Mouse (Mus musculus) neutrophil, adult 65 days (primary cell): Measurements from ENCODE around the gene Vmn1r220. TPM values are rescaled to one million over a fixed set of nuclear protein-coding genes. Genes with fewer than 3 reads are reported as not detected.

Experiments
- total RNA-seq: library from RNA; stranded (reverse); gene quantifications from 2 replicates; pipeline ENCODE4 v1.2.4, GENCODE M21; 2023

Gene Vmn1r220
- not detected in 2 replicates for total RNA-seq

DNA sequence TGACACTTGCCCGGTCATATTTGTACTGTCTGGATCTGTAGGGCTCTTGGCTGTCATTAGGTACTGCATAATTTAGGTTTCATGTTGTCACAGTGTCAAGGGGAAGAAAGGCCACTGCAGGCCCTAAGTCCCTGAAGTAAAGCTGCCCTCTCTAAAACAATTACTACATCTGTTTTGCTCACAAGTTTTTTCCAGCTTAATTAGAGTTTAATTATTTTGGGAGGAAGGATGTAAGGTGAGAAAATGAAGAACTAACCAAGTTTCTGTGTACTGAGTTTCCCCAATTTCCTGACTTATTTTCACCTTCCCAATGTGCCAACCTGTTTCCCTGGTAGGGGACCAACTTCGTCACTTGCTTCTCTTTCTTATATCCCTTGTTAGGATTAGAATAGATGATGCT lies at the start of gene Vmn1r220:
Gene Vmn1r220, minus strand, starts transcription at position 101 of the 400 bp plus-strand sequence.

DNA sequence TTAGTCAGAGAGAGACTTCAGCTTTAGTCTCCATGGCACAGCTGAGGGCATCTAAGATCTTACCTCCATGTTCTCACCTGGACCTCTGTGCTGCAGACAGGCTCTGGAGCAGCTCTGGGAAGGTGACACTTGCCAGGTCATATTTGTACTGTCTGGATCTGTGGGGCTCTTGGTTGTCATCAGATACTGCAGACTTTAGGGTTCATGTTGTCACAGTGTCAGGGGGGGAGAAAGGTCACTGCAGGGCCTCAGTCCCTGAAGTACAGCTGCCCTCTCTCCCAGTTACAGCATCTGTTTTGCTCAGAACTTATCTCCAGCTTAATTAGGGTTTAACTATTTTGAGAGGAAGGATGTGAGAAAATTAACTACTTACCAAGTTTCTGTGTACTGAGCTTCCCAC lies 48.1 kb upstream of the Vmn1r220 start, which contains the start of gene Vmn1r222:
Gene Vmn1r222, minus strand, starts transcription at position 101 of the 400 bp plus-strand sequence.

DNA sequence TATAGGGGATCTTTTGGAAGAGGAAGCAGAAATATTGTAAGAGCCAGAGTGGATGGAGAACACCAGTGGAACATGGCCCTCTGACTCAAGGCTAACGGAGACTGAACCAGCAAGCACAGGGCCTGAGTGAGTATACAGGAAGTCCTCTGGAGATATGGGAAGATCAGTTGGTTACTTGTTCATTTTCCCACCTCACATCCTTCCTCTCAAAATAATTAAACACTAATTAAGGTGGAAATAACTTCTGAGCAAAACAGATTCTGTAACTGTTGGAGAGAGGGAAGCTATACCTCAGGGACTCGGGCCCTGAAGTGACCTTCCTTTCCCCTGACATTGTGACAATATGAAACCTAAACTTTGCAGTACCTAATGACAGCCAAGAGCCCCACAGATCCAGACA lies 26.1 kb upstream of the Vmn1r220 start, which contains the start of gene Vmn1r221:
Gene Vmn1r221, plus strand, starts transcription at position 301 of the 400 bp plus-strand sequence.

DNA sequence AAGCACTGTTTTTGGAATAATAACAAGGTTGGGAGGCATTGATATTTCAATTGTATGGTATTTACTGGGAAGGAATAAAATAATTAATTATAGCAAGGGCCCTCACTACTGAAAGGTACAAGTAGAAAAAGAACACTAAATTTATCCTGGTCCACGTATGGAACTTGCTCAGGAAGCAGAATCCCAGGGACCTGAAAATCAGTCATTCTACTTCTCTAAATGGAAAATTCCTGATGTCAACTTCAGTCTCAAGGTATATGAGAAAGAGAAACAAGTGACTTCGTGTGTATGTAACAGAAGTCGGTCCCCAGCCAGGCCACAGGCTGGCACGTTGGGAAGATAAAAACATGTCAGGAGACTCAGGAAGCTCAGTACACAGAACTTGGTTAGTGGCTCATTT lies 28.8 kb downstream of the Vmn1r220 start, which contains the start of gene Vmn1r219:
Gene Vmn1r219, plus strand, starts transcription at position 301 of the 400 bp plus-strand sequence.

DNA sequence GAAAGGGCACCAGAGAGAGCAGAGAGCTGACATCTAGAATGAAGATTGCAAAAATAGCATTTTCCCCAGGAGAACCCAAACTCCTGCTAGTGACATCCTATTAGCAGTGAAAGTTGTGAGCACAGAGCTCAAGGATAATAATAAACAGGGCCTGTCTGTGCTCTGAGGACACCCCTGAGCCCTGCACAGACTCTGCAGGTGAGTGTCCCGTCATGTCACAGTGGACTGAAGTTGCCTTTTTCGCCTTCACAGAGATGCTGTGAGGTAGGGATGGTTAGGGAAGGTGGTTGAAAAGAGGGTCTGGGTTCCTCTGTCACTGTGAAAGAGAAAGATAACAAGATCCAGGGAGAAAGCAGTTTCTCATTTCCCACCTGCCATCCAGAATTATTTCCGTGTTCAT lies 54.7 kb downstream of the Vmn1r220 start, which contains the start of gene Vmn1r218:
Gene Vmn1r218, plus strand, starts transcription at position 57 of the 400 bp plus-strand sequence.

Other genes starting within 250 kb of the Vmn1r220 start
- not detected in 2 replicates for gene Vmn1r213, start 180.3 kb downstream of the Vmn1r220 start, total RNA-seq
- gene Vmn1r214, start 157.6 kb downstream of the Vmn1r220 start, total RNA-seq: not detected in 2 replicates
- gene Vmn1r215, start 120.0 kb downstream of the Vmn1r220 start, total RNA-seq: not detected in 2 replicates
- not detected in 2 replicates for gene Vmn1r217, start 69.7 kb downstream of the Vmn1r220 start, total RNA-seq
- not detected in 2 replicates for gene Vmn1r218, start 54.8 kb downstream of the Vmn1r220 start, total RNA-seq
- gene Vmn1r219, start 28.7 kb downstream of the Vmn1r220 start, total RNA-seq: not detected in 2 replicates
- gene Vmn1r221, start 26.2 kb upstream of the Vmn1r220 start, total RNA-seq: not detected in 2 replicates
- not detected in 2 replicates for gene Vmn1r222, start 48.0 kb upstream of the Vmn1r220 start, total RNA-seq
- gene Vmn1r223, start 59.2 kb upstream of the Vmn1r220 start, total RNA-seq: not detected in 2 replicates
- gene Zfp322a, start 181.2 kb upstream of the Vmn1r220 start, total RNA-seq: 7.8 and 8.0 TPM in 2 replicates
- gene Abt1, start 235.9 kb upstream of the Vmn1r220 start, total RNA-seq: 9.1 and 10.2 TPM in 2 replicates